Mouse (Mus musculus) CH12.LX (cell line): ENCODE data around the gene Gm6583. TPM values are rescaled to one million over a fixed set of nuclear protein-coding genes. Genes with fewer than 3 reads are reported as not detected.

Source experiments
- DNase-seq: peaks from one replicate; pipeline ENCODE4 v3.0.0-alpha.2; 2013; ENCODE audit errors: extremely low read depth
- H3K27ac ChIP-seq: 2 replicates; pipeline ENCODE4 v1.5.1; 2012; ENCODE audit warnings: low read depth, mild to moderate bottlenecking, control low read depth, moderate library complexity; ENCODE audit not compliant: insufficient read depth
- H3K27me3 ChIP-seq: replicated peaks from 2 replicates; pipeline ENCODE3; 2012; ENCODE audit warnings: inconsistent platforms
- H3K36me3 ChIP-seq, 2 experiments: replicated peaks in 1 of 2; 2 replicates each; pipeline versions ENCODE3 to v1.6.1; 2012; ENCODE audit warnings: inconsistent platforms in 1 of 2, low read length in 1 of 2, mild to moderate bottlenecking in 1 of 2, mixed read lengths in 1 of 2, moderate library complexity in 1 of 2; ENCODE audit not compliant: control insufficient read depth in 1 of 2, insufficient read depth in 1 of 2
- H3K4me1 ChIP-seq, 2 experiments: 2 replicates each; pipeline ENCODE4 v1.6.1; 2012; ENCODE audit warnings: inconsistent platforms in 1 of 2, moderate library complexity in 1 of 2; ENCODE audit not compliant: insufficient read depth in 2 of 2, control insufficient read depth in 1 of 2
- H3K4me2 ChIP-seq: 2 replicates; pipeline ENCODE4 v1.6.1; 2012; ENCODE audit warnings: low read depth, mild to moderate bottlenecking, control low read depth; ENCODE audit not compliant: poor library complexity, insufficient read depth, severe bottlenecking
- H3K4me3 ChIP-seq, 3 experiments: fragments of 150-350 bp in 1 of 3; sonication (generic) in 1 of 3; replicated peaks in 1 of 3; 2 replicates each; pipeline versions ENCODE3 to v1.5.1; 2011 to 2012; ENCODE audit warnings: low read depth in 2 of 3, low read length in 2 of 3, mild to moderate bottlenecking in 2 of 3, moderate library complexity in 2 of 3, control low read depth in 1 of 3, improper control_type of control experiment in 1 of 3, inconsistent platforms in 1 of 3, mixed read lengths in 1 of 3; ENCODE audit not compliant: poor library complexity in 1 of 3
- H3K79me2 ChIP-seq: replicated peaks from 2 replicates; pipeline ENCODE4 v1.6.1; 2012; ENCODE audit warnings: mild to moderate bottlenecking, moderate library complexity; ENCODE audit not compliant: control insufficient read depth, poor library complexity, insufficient read depth, severe bottlenecking; ENCODE audit errors: extremely low read depth
- H3K9ac ChIP-seq: 2 replicates; pipeline ENCODE4 v1.6.1; 2012; ENCODE audit warnings: low read depth, mild to moderate bottlenecking, control low read depth, moderate library complexity; ENCODE audit not compliant: insufficient read depth
- H3K9me3 ChIP-seq: replicated peaks from 2 replicates; pipeline ENCODE3; 2012; ENCODE audit warnings: low read length, inconsistent platforms, mixed read lengths
- BHLHE40 ChIP-seq: IDR thresholded peaks from 2 replicates; pipeline ENCODE4 v1.6.1; 2011; ENCODE audit warnings: mild to moderate bottlenecking, low read depth, low read length, improper control_type of control experiment
- E2F4 ChIP-seq: IDR thresholded peaks from 2 replicates; pipeline ENCODE4 v1.6.1; 2011; ENCODE audit warnings: low read depth, low read length, improper control_type of control experiment; ENCODE audit not compliant: insufficient replicate concordance
- ELF1 ChIP-seq: IDR thresholded peaks from 2 replicates; pipeline ENCODE4 v1.6.1; 2014; ENCODE audit warnings: low read depth, mild to moderate bottlenecking, inconsistent platforms, low read length, improper control_type of control experiment
- EP300 ChIP-seq: IDR thresholded peaks from 2 replicates; pipeline ENCODE4 v1.6.1; 2011; ENCODE audit warnings: low read length, improper control_type of control experiment
- GABPA ChIP-seq: IDR thresholded peaks from 2 replicates; pipeline ENCODE4 v1.6.1; 2012; ENCODE audit warnings: low read depth, low read length, improper control_type of control experiment, inconsistent platforms; ENCODE audit not compliant: insufficient replicate concordance
- HCFC1 ChIP-seq: IDR thresholded peaks from 2 replicates; pipeline ENCODE4 v1.6.1; 2012; ENCODE audit warnings: low read depth, mild to moderate bottlenecking, inconsistent platforms, low read length, improper control_type of control experiment
- IRF4 ChIP-seq: IDR thresholded peaks from 2 replicates; pipeline ENCODE4 v1.6.1; 2014; ENCODE audit warnings: low read depth, mild to moderate bottlenecking, inconsistent platforms, low read length, improper control_type of control experiment
- JUND ChIP-seq: conservative IDR thresholded peaks from 2 replicates; pipeline ENCODE4 v1.6.1; 2011; ENCODE audit warnings: low read depth, low read length, improper control_type of control experiment
- KAT2A ChIP-seq: IDR thresholded peaks from 2 replicates; pipeline ENCODE4 v1.6.1; 2012; ENCODE audit warnings: low read length, improper control_type of control experiment, inconsistent platforms; ENCODE audit not compliant: insufficient replicate concordance
- MAFK ChIP-seq: IDR thresholded peaks from 2 replicates; pipeline ENCODE4 v1.6.1; 2011; ENCODE audit warnings: low read length, improper control_type of control experiment; ENCODE audit not compliant: insufficient replicate concordance
- MAX ChIP-seq: IDR thresholded peaks from 2 replicates; pipeline ENCODE4 v1.6.1; 2011; ENCODE audit warnings: low read length, improper control_type of control experiment
- MEF2A ChIP-seq: IDR thresholded peaks from 2 replicates; pipeline ENCODE4 v1.6.1; 2014; ENCODE audit warnings: low read depth, mild to moderate bottlenecking, inconsistent platforms, low read length, improper control_type of control experiment, borderline replicate concordance
- MYC ChIP-seq: IDR thresholded peaks from 2 replicates; pipeline ENCODE4 v1.6.1; 2011; ENCODE audit warnings: low read depth, mild to moderate bottlenecking, improper control_type of control experiment, low read length
- NRF1 ChIP-seq: IDR thresholded peaks from 2 replicates; pipeline ENCODE4 v1.6.1; 2014; ENCODE audit warnings: low read depth, mild to moderate bottlenecking, inconsistent platforms, low read length, improper control_type of control experiment, moderate library complexity
- PAX5 ChIP-seq: IDR thresholded peaks from 2 replicates; pipeline ENCODE4 v1.6.1; 2012; ENCODE audit warnings: low read length, inconsistent platforms, mixed read lengths
- POLR2A ChIP-seq: IDR thresholded peaks from 2 replicates; pipeline ENCODE4 v1.6.1; 2011; ENCODE audit warnings: low read depth, mild to moderate bottlenecking, improper control_type of control experiment, low read length
- POLR2AphosphoS2 ChIP-seq: IDR thresholded peaks from 2 replicates; pipeline ENCODE4 v1.6.1; 2011; ENCODE audit warnings: low read depth, low read length, improper control_type of control experiment
- SIN3A ChIP-seq: IDR thresholded peaks from 2 replicates; pipeline ENCODE4 v1.6.1; 2012; ENCODE audit warnings: low read length, improper control_type of control experiment, inconsistent platforms
- SMC3 ChIP-seq: IDR thresholded peaks from 2 replicates; pipeline ENCODE4 v1.6.1; 2011; ENCODE audit warnings: low read depth, low read length, improper control_type of control experiment
- TCF12 ChIP-seq: IDR thresholded peaks from 2 replicates; pipeline ENCODE4 v1.6.1; 2014; ENCODE audit warnings: low read depth, mild to moderate bottlenecking, inconsistent platforms, low read length, improper control_type of control experiment
- UBTF ChIP-seq: IDR thresholded peaks from 2 replicates; pipeline ENCODE4 v1.6.1; 2012; ENCODE audit warnings: low read depth, mild to moderate bottlenecking, inconsistent platforms, low read length, improper control_type of control experiment, moderate library complexity
- ZC3H11A ChIP-seq: IDR thresholded peaks from 2 replicates; pipeline ENCODE4 v1.6.1; 2012; ENCODE audit warnings: low read depth, mild to moderate bottlenecking, inconsistent platforms, low read length, improper control_type of control experiment
- ZKSCAN1 ChIP-seq: IDR thresholded peaks from 2 replicates; pipeline ENCODE4 v1.6.1; 2012; ENCODE audit warnings: low read depth, inconsistent platforms, low read length, improper control_type of control experiment, borderline replicate concordance
- ZMIZ1 ChIP-seq: IDR thresholded peaks from 2 replicates; pipeline ENCODE4 v1.6.1; 2012; ENCODE audit warnings: low read depth, mild to moderate bottlenecking, inconsistent platforms, low read length, improper control_type of control experiment
- dilution Hi-C: fragments of 300-500 bp; cut with MboI; formaldehyde crosslinking; loops from 2 replicates; pipeline ENCODE4 v1.14.3; 2020; ENCODE audit warnings: low sequenced_read_pairs; ENCODE audit not compliant: extremely low pct_unique_long_range_greater_than_20kb, extremely low pct_ligation_motif_present
- in situ Hi-C: fragments of 300-500 bp; cut with MboI; formaldehyde crosslinking; loops from 3 replicates; pipeline ENCODE4 v1.14.3; 2019; ENCODE audit warnings: low sequenced_read_pairs, low pct_ligation_motif_present, low pct_unique_long_range_greater_than_20kb, mixed read lengths
- polyA plus RNA-seq: library from polyadenylated mRNA; unstranded; fragments of >175 nt; gene quantifications from 2 replicates; pipeline ENCODE4 v1.2.1, GENCODE M21; 2012; ENCODE audit warnings: low read depth; ENCODE audit not compliant: insufficient read length
- total RNA-seq, 2 experiments: library from RNA; depleted of rRNA; stranded (reverse); fragments of 300-350 nt in 1 of 2; fragments of >200 nt in 1 of 2; gene quantifications; 2 replicates each; pipeline ENCODE4 v1.2.3; 2012 to 2014

Gene Gm6583
- total and polyA plus RNA-seq, 3 experiments, result not detected

GRCm38 (mm10) chr5:112381154-112381553 is 25.3 kb upstream of the Gm6583 start:
- Histone ChIP-seq H3K36me3 (peaks cover 23 to 55% of the 10 kb centered on the region in 2 experiments), H3K4me3 (no peak overlapping the region), H3K27ac (no peak overlapping the region), H3K4me2 (no peak overlapping the region), H3K79me2 (no peaks in the 10 kb centered on the region), H3K4me1 (no peaks in the 10 kb centered on the region), H3K9ac (no peak overlapping the region), H3K27me3 (no peaks in the 10 kb centered on the region), H3K9me3 (no peaks in the 10 kb centered on the region)
- dilution Hi-C loops, result no loop called here
- in situ Hi-C loops, result no loop called here
- no peak for DNase-seq
- TF ChIP-seq ZC3H11A (no peak), UBTF (no peak), JUND (no peak), SIN3A (no peak), MAX (no peak), KAT2A (no peak), PAX5 (no peak)

GRCm38 (mm10) chr5:112378716-112379115 is 22.9 kb upstream of the Gm6583 start:
- no peaks in the 10 kb centered on the region for H3K79me2 ChIP-seq
- TF ChIP-seq NRF1 (no peak), MAFK (no peak), ZMIZ1 (no peak), ZKSCAN1 (no peak), MEF2A (no peak), PAX5 (no peak), UBTF (no peak), IRF4 (no peak), E2F4 (no peak), TCF12 (no peak), SMC3 (no peak), EP300 (no peak), GABPA (no peak), HCFC1 (no peak), MYC (no peak), ELF1 (no peak), BHLHE40 (no peak), POLR2A (no peak), KAT2A (no peak), POLR2AphosphoS2 (no peak)
- DNase-seq, result no peak
- in situ Hi-C loops (no loop called here), dilution Hi-C loops (no loop called here)
- H3K4me3 ChIP-seq, result no peak overlapping the region
- H3K27me3 ChIP-seq, result no peaks in the 10 kb centered on the region
- no peak overlapping the region for H3K9ac ChIP-seq
- no peaks in the 10 kb centered on the region for H3K9me3 ChIP-seq
- no peak overlapping the region for H3K4me2 ChIP-seq
- no peak overlapping the region for H3K27ac ChIP-seq
- peaks cover 43 to 79% of the 10 kb centered on the region in 2 experiments for H3K36me3 ChIP-seq
- H3K4me1 ChIP-seq, result no peaks in the 10 kb centered on the region
